Mouse (Mus musculus) kidney, postnatal 0 days (tissue): ENCODE data around the gene Trim56. TPM values are rescaled to one million over a fixed set of nuclear protein-coding genes. Genes with fewer than 3 reads are reported as not detected.

Experiments used
- ATAC-seq: fragments of 200-750 bp; cut with Nextera tagmentation; replicated peaks from 2 replicates; pipeline ENCODE4 v1.8.0; 2017; ENCODE audit warnings: low read depth, moderate number of reproducible peaks, moderate TSS enrichment, moderate library complexity; ENCODE audit not compliant: low FRiP score
- DNase-seq: peaks from one replicate; pipeline ENCODE4 v3.0.0-alpha.2; 2016; ENCODE audit warnings: low spot score
- H3K27ac ChIP-seq: fragments of 300-500 bp; sonication (generic); 2 replicates; pipeline ENCODE4 v1.5.1; 2014; ENCODE audit warnings: mild to moderate bottlenecking
- H3K27me3 ChIP-seq: fragments of 300-500 bp; sonication (generic); 2 replicates; pipeline ENCODE4 v1.6.1; 2014; ENCODE audit warnings: low read length, mixed read lengths; ENCODE audit not compliant: insufficient read depth
- H3K36me3 ChIP-seq: fragments of 300-500 bp; sonication (generic); 2 replicates; pipeline ENCODE4 v1.6.1; 2014; ENCODE audit warnings: low read length, mixed read lengths; ENCODE audit not compliant: insufficient read depth
- H3K4me1 ChIP-seq: fragments of 300-500 bp; sonication (generic); replicated peaks from 2 replicates; pipeline ENCODE4 v1.6.1; 2014; ENCODE audit warnings: antibody characterized with exemption, low read length, mixed read lengths; ENCODE audit not compliant: insufficient read depth
- H3K4me2 ChIP-seq: fragments of 300-500 bp; sonication (generic); 2 replicates; pipeline ENCODE4 v1.6.1; 2014; ENCODE audit warnings: mild to moderate bottlenecking, low read length, moderate library complexity, mixed read lengths
- H3K4me3 ChIP-seq: fragments of 300-500 bp; sonication (generic); replicated peaks from 2 replicates; pipeline ENCODE4 v1.5.1; 2014; ENCODE audit warnings: low read depth, low read length
- H3K9ac ChIP-seq: fragments of 300-500 bp; sonication (generic); 2 replicates; pipeline ENCODE4 v1.6.1; 2014; ENCODE audit warnings: low read depth, low read length
- H3K9me3 ChIP-seq: fragments of 300-500 bp; sonication (generic); replicated peaks from 2 replicates; pipeline ENCODE4 v1.6.1; 2016; ENCODE audit warnings: low read length, inconsistent platforms, mixed read lengths
- CTCF ChIP-seq: IDR thresholded peaks from 2 replicates; pipeline ENCODE4 v1.5.1; 2016; ENCODE audit warnings: antibody characterized with exemption, low read depth, mild to moderate bottlenecking, moderate library complexity
- WGBS: fragments of 180-500 bp; shearing (Covaris S2); extraction: QIAGEN DNeasy Blood & Tissue Kit; methylation state at CpG from one replicate; pipeline ENCODE4 v1.1.7; 2014; 5-methylcytosine and 5-hydroxymethylcytosine counted together
- polyA plus RNA-seq: library from polyadenylated mRNA; unstranded; fragments of >200 nt; fragmentation: Nextera tagmentation; extraction: Ambion mirVana; gene quantifications from 2 replicates; pipeline ENCODE4 v1.2.1, GENCODE M21; 2015

The Trim56 gene
- polyA plus RNA-seq, 1 experiment from 2014 or later = 7.9 TPM

DNA sequence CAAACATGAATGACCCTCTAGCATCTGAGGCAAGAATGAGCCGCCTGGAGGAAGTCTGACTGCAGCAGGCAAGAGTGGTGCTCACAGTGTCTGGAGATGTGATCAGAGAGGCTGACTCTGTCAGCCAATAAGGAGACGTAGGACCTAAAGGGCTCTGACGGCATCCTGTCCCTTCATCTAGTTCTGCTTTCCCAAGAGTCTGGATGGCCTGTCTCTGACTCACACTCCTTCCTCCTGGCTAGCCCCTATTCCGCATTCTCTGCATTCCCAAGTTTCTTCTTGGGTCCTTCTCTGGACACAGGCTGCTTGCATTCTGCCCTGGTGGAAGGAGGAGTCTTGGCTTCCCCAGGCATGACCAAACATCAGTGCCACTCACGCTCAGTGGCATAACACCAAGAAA lies 36.2 kb downstream of the Trim56 start:
- peak; percentile 59 for ATAC-seq
- Histone ChIP-seq H3K27ac (0 out of 2 replicates have a peak overlapping the region, but pooled peaks have one; percentile 36), H3K9me3 (no peaks in the 10 kb centered on the region), H3K4me1 (peaks cover 19% of the 10 kb centered on the region; the same call in 1 of the 2 replicates), H3K27me3 (no peaks in the 10 kb centered on the region), H3K36me3 (no peaks in the 10 kb centered on the region), H3K9ac (no peak overlapping the region), H3K4me3 (no peak overlapping the region), H3K4me2 (no peak overlapping the region)
- DNase-seq = peak; percentile 78
- no peak for TF ChIP-seq CTCF
- WGBS = 27% methylated on average over 5 of the region's 5 CpGs

GRCm38 (mm10) chr5:137078616-137079015 lies 37.4 kb downstream of the Trim56 start:
- Histone ChIP-seq H3K9ac (no peak overlapping the region), H3K4me1 (peaks cover 28% of the 10 kb centered on the region; the same call in 1 of the 2 replicates), H3K27ac (peak overlapping the region; percentile 25; the same call in 1 of the 2 replicates), H3K4me3 (no peak overlapping the region), H3K9me3 (no peaks in the 10 kb centered on the region), H3K36me3 (no peaks in the 10 kb centered on the region), H3K4me2 (no peak overlapping the region), H3K27me3 (no peaks in the 10 kb centered on the region)
- ATAC-seq = no peak
- TF ChIP-seq CTCF = no peak
- DNase-seq = peak; percentile 33
- 37% methylated on average over 6 of the region's 6 CpGs for WGBS

DNA sequence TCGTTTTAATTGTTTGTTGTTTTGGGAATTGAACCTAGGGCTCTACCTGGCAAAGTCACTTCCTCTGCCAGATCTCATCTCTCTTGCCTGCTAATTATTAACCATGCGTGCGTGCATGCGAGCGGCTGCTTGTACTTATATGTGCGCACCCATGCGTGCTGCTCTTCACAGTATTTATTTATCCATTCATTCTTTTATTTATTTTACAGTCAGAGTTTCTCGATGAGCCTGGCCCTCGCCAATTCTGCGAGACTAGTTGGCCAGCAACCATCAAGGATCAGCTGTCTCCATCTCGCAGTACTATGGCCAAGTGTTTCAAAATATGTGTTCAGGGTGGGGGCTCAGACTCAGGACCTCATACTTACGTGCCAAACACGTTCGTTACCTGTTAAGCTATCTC lies 38.0 kb downstream of the Trim56 start:
- TF ChIP-seq CTCF = no peak
- no peak for ATAC-seq
- no peak for DNase-seq
- Histone ChIP-seq H3K27me3 (no peaks in the 10 kb centered on the region), H3K9ac (no peak overlapping the region), H3K4me1 (peaks cover 28% of the 10 kb centered on the region; the same call in 1 of the 2 replicates), H3K4me2 (no peak overlapping the region), H3K36me3 (no peaks in the 10 kb centered on the region), H3K4me3 (no peak overlapping the region), H3K27ac (no peak overlapping the region), H3K9me3 (no peaks in the 10 kb centered on the region)
- 58% methylated on average over 14 of the region's 14 CpGs for whole genome bisulfite sequencing

GRCm38 (mm10) chr5:137077187-137077586 lies 38.8 kb downstream of the Trim56 start:
- Histone ChIP-seq H3K27me3 (no peaks in the 10 kb centered on the region), H3K9me3 (no peaks in the 10 kb centered on the region), H3K4me1 (peaks cover 33% of the 10 kb centered on the region), H3K4me2 (no peak overlapping the region), H3K9ac (no peak overlapping the region), H3K36me3 (no peaks in the 10 kb centered on the region), H3K27ac (peak overlapping the region; percentile 65; the same call in 1 of the 2 replicates), H3K4me3 (no peak overlapping the region)
- DNase-seq = no peak
- TF ChIP-seq CTCF = no peak
- 83% methylated on average over 7 of the region's 7 CpGs for WGBS
- no peak for ATAC-seq

DNA sequence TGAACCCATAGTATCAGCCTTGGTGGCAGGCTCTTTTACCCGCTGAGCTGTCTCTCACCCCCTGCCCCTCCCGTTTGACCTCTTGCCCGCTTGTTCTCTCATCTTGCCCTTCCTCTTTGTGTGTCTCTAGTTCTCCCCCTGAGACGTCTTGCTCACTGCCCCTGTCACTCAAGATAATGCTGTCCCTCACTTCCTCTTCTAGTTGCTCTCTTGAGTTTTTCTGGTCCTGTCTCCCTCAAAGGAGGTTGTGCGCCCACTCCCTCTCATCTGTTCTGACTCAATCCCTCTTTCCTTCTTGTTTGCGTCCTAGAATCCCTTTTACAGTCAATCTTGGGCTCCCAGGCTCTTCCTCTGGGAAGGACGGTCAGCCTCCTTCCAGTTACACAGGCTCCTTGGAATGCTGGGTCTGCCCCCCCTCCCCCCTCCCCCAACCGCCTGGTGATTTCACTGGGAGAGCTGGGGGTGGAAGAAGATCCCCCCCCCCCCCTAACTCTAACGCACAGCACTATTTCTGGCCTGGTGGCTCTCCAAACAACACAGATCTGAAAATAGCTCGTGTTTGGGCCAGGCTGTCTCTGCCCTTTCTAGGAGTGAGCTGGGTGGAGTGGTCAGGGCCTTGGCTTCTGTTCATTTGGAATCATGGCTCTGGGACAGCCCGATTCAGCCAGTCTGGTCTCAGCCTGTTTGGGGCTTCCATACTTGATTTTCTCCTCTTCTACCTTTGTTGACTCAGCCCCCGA lies 39.6 kb downstream of the Trim56 start:
- H3K27me3 ChIP-seq = no peaks in the 10 kb centered on the region
- TF ChIP-seq CTCF = no peak
- H3K4me2 ChIP-seq = no peak overlapping the region
- no peak for ATAC-seq
- H3K4me3 ChIP-seq = no peak overlapping the region
- no peak overlapping the region for H3K9ac ChIP-seq
- WGBS = 47% methylated on average over 12 of the region's 12 CpGs
- DNase-seq = peak; percentile 33
- H3K4me1 ChIP-seq = peaks cover 34% of the 10 kb centered on the region
- no peaks in the 10 kb centered on the region for H3K36me3 ChIP-seq
- peak overlapping the region; percentile 65 for H3K27ac ChIP-seq
- H3K9me3 ChIP-seq = no peaks in the 10 kb centered on the region

GRCm38 (mm10) chr5:137075726-137076125 lies 40.3 kb downstream of the Trim56 start:
- Histone ChIP-seq H3K27ac (peak overlapping the region; percentile 65), H3K36me3 (no peaks in the 10 kb centered on the region), H3K9me3 (no peaks in the 10 kb centered on the region), H3K4me1 (peaks cover 34% of the 10 kb centered on the region), H3K4me2 (no peak overlapping the region), H3K27me3 (no peaks in the 10 kb centered on the region), H3K9ac (no peak overlapping the region), H3K4me3 (no peak overlapping the region)
- DNase-seq (no peak), ATAC-seq (no peak)
- no peak for TF ChIP-seq CTCF
- WGBS = 74% methylated on average over 6 of the region's 6 CpGs
